Mouse (Mus musculus) kidney, postnatal 14 days (tissue): ENCODE measurements around the gene Gm20388.

Experiments used
- DNase-seq: peaks from one replicate; pipeline ENCODE4 v3.0.0; 2022; ENCODE audit warnings: mixed read lengths

The Gm20388 gene

GRCm38 (mm10) chr8:120673298-120673697 is 762.7 kb downstream of the Gm20388 start:
- no peak for DNase-seq

GRCm38 (mm10) chr8:120675718-120676117 is 765.1 kb downstream of the Gm20388 start:
- DNase-seq, result no peak

DNA sequence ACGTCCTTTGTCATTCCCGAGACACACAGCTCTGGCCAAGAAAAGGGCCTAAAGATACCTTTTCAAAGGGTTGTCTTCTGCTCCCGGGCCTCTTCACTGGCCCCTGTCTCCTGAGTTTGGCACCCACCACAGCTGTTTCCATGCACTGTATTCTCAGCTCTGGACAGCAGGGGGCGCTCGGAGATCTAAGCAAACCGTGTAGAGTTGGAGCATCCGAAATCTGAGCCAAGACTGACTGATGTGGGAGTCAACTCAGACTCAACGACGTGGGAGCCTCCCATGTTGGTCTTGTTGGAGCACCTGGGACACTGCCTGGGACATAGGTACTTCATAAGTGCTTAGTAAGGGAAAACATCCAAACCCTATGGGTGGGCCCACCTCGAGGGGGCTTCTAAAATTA is 767.8 kb downstream of the Gm20388 start:
- peak; percentile 88 for DNase-seq

DNA sequence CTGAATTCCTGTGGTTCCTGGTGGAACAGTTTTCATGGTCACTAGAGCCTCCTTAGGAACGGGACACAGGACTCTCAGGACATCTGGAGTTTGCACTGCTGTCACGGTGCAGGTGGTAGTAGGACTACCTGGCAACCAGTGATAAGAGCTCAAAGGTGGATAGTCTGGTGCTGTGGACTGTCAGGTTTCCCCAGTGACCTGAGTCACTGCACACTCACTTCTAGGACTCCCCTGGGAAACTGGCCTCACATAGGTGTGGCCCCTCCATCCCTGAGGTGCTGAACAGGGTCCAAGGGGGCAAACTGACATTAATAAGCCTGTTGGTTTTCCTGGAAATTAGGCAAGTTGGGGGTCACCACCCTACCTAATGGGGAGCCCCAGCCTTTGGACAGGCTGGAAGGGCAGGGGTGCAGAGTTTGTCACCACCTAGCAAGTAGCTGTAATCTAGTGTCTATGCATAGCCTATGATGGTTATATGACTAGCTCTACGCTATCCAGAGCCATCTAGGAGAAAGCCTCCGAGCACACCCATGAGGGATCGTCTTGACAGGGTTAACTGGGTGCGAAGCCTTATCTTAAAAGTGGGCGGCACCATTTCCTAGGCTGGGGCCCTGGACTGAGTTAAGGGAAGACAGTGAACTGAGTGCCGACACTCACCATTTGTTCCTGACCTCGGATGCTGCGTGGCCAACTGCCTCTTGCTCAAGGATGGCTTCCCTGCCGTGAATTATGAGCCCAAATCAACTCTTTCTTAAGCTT is 769.2 kb downstream of the Gm20388 start:
- DNase-seq, result no peak

GRCm38 (mm10) chr8:120680405-120680804 is 769.8 kb downstream of the Gm20388 start:
- DNase-seq, result peak; percentile 67

- DNase-seq, result no peak
These were observed 770.5 kb downstream of the Gm20388 start for GRCm38 (mm10) chr8:120681113-120681512.

- DNase-seq, result peak; percentile 86
These were observed 773.0 kb downstream of the Gm20388 start for GRCm38 (mm10) chr8:120683602-120684001.

GRCm38 (mm10) chr8:120684082-120684481 is 773.4 kb downstream of the Gm20388 start:
- no peak for DNase-seq

- DNase-seq, result no peak
These were observed 774.5 kb downstream of the Gm20388 start for GRCm38 (mm10) chr8:120685097-120685496.

DNA sequence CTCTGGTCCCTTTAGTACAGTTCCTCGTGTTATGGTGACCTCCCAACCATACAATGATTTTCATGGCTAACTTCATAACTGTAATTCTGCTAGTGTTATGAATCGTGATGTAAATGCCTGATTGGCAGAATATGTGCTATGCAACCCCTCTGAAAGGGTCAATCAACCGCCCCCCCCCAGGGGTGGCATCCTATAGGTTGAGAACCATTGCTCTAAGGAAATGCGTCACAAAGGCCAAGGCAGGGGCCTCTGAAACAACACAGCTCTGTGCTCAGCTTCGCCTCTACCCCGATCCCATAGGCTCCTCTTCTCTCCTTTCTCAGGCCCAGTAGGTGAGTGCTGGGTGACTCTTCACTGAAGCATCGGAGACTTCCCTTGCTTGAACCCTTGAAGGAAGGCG is 775.0 kb downstream of the Gm20388 start:
- no peak for DNase-seq

- DNase-seq, result no peak
These were observed 775.4 kb downstream of the Gm20388 start for GRCm38 (mm10) chr8:120686051-120686450.

DNA sequence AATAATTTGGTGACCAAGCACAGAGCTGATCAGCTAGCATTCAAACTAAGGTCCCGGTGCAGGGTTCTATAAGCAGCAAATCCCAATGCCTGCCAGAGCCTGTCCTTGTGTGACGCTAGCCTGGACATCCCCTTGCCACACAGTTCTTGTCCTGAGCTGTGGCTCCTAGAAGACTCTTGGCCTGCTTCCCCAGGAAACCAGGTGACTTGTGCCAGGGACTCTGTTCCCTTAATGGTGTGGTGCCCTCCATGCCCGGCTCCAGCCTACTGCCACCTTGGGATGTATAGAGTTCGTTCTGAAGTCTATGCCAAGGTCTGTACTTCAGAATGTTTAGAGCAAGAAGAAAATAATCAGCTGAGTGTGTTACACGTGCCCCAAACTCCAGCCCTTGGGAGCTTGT is 775.9 kb downstream of the Gm20388 start:
- no peak for DNase-seq

DNA sequence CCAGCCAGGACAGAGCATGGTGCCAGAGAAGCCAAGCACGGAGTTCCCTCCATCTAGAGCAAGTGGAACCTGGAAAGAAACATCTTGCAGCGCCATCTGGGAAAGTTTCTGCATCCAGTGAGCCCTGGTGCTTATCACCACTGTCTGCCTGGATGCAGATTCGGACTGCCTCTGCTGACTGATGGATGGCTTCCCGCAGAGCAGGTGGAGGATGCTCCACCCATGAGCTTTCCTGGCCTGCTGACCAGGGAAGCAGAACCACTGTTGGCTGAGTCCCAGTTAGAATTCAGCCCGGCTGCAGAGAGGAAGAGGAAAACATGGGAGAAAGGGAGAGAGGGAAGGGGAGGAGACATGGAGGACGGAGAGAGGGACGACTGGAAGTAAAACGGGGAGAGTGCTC is 777.1 kb downstream of the Gm20388 start:
- peak; percentile 78 for DNase-seq

DNA sequence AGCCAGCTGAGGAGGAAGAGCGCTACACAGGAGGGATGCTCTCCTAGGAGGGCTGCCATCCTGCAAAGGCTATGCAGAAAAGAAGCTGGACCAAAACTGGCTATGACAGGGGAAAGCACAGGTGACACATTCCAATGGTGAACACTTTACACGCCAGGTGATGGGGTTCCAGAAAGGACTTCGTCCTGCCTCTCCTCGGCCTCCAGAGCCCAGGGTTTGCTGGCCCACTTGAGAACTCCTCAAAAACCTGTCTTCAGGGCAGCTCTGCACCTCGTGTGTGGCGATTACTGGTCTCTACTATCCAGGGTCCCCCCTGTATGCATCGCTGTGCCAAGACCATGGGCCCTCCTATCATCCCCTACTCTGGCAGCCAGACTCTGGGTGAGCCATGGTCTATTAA is 777.9 kb downstream of the Gm20388 start:
- DNase-seq, result no peak

GRCm38 (mm10) chr8:120692934-120693333 is 782.3 kb downstream of the Gm20388 start:
- no peak for DNase-seq

- peak; percentile 70 for DNase-seq
These were observed 783.3 kb downstream of the Gm20388 start for GRCm38 (mm10) chr8:120693861-120694493.

DNA sequence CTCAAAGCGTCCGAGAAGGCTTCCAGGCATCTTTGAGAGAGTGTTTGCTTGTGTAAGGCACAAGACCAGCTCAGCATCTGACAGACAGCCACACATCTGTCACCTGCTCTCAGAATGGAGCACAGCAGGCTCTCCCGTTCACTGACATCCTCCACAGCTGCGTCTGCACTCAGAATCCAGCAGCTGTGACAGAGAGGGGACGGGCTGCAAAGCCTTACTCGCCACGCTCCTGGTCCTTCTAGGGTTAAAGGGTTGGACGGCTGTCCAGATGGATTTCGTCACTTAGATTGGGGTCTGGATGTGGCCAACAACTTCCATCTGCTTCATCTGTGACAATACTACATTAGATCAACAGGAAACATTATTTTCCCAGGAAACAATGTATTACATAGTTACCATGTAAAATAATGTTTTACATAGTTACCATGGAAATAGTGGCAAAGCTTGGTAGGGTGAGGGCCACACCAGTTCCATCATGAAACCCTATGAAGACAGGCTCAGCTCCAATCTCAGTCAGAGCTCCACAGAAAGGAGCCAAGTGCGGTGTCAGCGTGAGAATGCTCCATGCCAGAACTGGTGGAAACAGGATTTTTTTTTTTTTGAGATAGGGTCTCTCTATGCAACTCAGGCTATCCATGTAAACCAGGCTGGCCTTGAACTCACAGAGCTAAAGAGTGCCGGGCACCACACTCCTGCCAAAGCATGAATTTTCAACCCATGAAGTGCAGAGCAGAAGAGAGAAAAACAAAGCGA is 785.9 kb downstream of the Gm20388 start:
- DNase-seq, result peak; percentile 67

- peak; percentile 55 for DNase-seq
These were observed 786.7 kb downstream of the Gm20388 start for GRCm38 (mm10) chr8:120697154-120697978.

GRCm38 (mm10) chr8:120697979-120698272 is 787.3 kb downstream of the Gm20388 start:
- DNase-seq, result no peak

DNA sequence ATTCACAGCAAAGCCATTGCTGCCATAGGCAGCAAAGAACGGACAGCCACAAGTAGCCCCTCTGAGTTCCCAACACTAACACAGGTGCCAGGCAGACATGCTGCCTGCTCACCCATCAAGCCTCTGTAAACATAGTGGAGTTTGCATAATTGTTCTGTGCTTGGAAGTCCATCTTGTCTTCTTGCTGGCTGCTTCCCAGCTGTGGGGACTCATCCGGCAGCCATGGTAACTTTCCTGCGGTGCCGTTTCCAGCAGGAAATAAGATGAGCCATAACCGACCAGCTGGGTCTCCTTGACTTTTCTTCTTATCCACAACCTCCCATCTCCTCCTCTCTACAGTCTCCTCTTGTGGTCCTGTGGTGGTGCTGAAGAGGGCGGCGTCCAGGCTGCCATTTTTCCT is 787.8 kb downstream of the Gm20388 start:
- DNase-seq, result no peak

DNA sequence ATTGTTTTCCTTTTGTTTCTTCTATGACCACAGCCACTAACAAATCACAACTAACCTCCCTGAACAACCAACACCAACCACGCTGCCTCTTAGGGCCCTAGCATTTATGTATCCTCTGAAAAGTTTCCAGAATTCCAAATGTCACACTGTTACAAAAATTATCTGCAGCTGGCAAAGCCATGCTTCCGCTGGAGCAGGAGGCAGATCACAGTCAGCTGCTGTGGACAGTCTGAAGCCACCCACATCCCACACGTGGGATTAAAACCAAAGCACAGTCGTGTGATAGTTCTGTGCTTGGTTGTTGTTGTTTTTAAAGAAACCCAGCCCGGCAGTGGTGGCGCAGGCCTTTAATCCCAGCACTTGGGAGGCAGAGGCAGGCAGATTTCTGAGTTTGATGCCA is 788.4 kb downstream of the Gm20388 start:
- DNase-seq, result no peak

DNA sequence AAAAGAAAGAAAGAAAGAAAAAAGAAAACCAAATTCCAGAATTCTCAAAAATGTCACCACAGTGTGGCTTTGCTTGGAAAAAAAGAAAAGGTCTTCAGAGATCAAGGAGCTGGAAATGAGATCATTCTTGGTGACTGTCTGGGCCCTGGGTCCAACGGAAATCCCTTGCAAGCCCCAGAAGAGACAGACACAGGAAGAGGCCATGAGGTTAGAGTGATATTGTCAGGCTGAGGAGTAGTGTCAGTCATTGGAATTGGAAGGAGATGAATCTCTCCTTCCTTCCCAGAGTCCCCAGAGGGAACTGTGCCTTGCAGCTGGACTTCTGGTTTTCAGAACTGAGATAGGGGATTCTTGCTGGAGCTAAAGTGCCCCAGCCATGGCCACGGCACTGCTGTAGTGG is 788.9 kb downstream of the Gm20388 start:
- no peak for DNase-seq

GRCm38 (mm10) chr8:120700053-120700452 is 789.4 kb downstream of the Gm20388 start:
- DNase-seq, result no peak
